Mouse (Mus musculus) neural tube, embryonic 11.5 days (tissue): Measurements from ENCODE around the gene Dcaf5. TPM values are rescaled to one million over a fixed set of nuclear protein-coding genes. Genes with fewer than 3 reads are reported as not detected.

ENCODE experiments used
- ATAC-seq: fragments of 200-750 bp; cut with Nextera tagmentation; 2 replicates; pipeline ENCODE4 v1.8.0; 2017; ENCODE audit warnings: moderate number of reproducible peaks, mild to moderate bottlenecking, moderate TSS enrichment, moderate library complexity; ENCODE audit not compliant: insufficient read depth, low FRiP score, low TSS enrichment
- DNase-seq: peaks from one replicate; pipeline ENCODE4 v3.0.0-alpha.2; 2015; ENCODE audit warnings: low spot score
- H3K27ac ChIP-seq: fragments of 300-500 bp; sonication (generic); 2 replicates; pipeline ENCODE4 v1.5.1; 2014; ENCODE audit warnings: low read depth, mild to moderate bottlenecking, low read length
- H3K27me3 ChIP-seq: fragments of 300-500 bp; sonication (generic); 2 replicates; pipeline ENCODE4 v1.6.1; 2014; ENCODE audit warnings: mild to moderate bottlenecking, low read length, mixed read lengths; ENCODE audit not compliant: control insufficient read depth, insufficient read depth
- H3K36me3 ChIP-seq: fragments of 300-500 bp; sonication (generic); 2 replicates; pipeline ENCODE4 v1.6.1; 2014; ENCODE audit warnings: mild to moderate bottlenecking, low read length, moderate library complexity, mixed read lengths; ENCODE audit not compliant: control insufficient read depth, insufficient read depth
- H3K4me1 ChIP-seq: fragments of 300-500 bp; sonication (generic); 2 replicates; pipeline ENCODE4 v1.6.1; 2014; ENCODE audit warnings: low read length, mixed read lengths; ENCODE audit not compliant: control insufficient read depth, insufficient read depth
- H3K4me2 ChIP-seq: fragments of 300-500 bp; sonication (generic); 2 replicates; pipeline ENCODE4 v1.6.1; 2014; ENCODE audit warnings: low read depth, mild to moderate bottlenecking, moderate library complexity
- H3K4me3 ChIP-seq: fragments of 300-500 bp; sonication (generic); 2 replicates; pipeline ENCODE4 v1.5.1; 2014; ENCODE audit warnings: low read depth, low read length
- H3K9ac ChIP-seq: fragments of 300-500 bp; sonication (generic); 2 replicates; pipeline ENCODE4 v1.6.1; 2014; ENCODE audit warnings: mild to moderate bottlenecking, low read length
- H3K9me3 ChIP-seq: fragments of 300-500 bp; sonication (generic); 2 replicates; pipeline ENCODE4 v1.6.1; 2016; ENCODE audit warnings: low read length; ENCODE audit not compliant: control insufficient read depth
- WGBS: fragments of 180-500 bp; shearing (Covaris S2); extraction: QIAGEN DNeasy Blood & Tissue Kit; methylation state at CpG from one replicate; pipeline ENCODE4 v1.1.7; 2014; 5-methylcytosine and 5-hydroxymethylcytosine counted together
- polyA plus RNA-seq: library from polyadenylated mRNA; unstranded; fragments of >200 nt; fragmentation: Nextera tagmentation; extraction: Ambion mirVana; gene quantifications from 2 replicates; pipeline ENCODE4 v1.2.1, GENCODE M21; 2014

Gene Dcaf5
- polyA plus RNA-seq, 1 experiment from 2014 or later = 14.2 TPM

DNA sequence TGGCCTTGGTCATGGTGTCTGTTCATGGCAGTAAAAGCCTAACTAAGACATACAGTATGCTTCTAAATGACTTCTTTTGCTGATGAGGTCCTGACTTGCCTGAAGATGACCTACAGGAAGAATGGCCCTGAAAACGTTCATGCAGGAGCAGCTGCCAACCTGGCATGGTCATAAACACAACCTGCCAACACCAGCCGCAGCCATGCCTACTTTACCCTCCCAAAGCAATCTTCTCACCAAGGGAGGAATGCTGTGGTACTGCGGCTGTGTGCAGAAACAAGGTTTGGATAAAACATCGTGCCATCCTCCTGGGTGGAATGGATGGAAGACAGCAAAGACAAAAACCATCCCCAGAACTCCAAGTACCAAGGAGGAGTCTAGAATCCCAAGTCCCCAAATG lies 57.0 kb downstream of the Dcaf5 start:
- Histone ChIP-seq H3K9ac (no peak overlapping the region), H3K4me2 (no peak overlapping the region), H3K4me3 (no peak overlapping the region), H3K27me3 (no peaks in the 10 kb centered on the region), H3K4me1 (no peaks in the 10 kb centered on the region), H3K9me3 (no peaks in the 10 kb centered on the region), H3K36me3 (peaks cover 5% of the 10 kb centered on the region; the same call in 1 of the 2 replicates), H3K27ac (no peak overlapping the region)
- 77% methylated on average over 4 of the region's 4 CpGs for WGBS
- DNase-seq (no peak), ATAC-seq (no peak)

DNA sequence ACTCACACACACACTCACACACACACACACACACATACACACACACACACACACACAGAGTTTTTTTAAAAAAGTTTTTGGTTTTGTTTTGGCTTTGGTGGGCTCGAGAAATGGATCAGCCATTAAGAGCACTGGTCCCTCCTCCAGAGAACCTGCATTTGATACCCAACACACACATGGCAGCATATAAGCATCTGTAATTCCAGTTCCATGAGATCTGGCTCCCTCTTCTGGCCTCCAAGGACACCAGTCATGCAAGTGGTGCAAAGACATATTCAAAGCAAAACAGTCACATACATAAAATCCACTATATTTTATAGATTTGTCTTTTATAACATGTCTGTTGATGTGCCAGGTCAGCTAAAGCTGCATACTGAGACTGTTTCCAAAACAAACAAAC lies 58.8 kb downstream of the Dcaf5 start:
- no peaks in the 10 kb centered on the region for H3K9me3 ChIP-seq
- DNase-seq (peak; percentile 40), ATAC-seq (no peak)
- no peaks in the 10 kb centered on the region for H3K27me3 ChIP-seq
- no peak overlapping the region for H3K4me3 ChIP-seq
- no peak overlapping the region for H3K4me2 ChIP-seq
- no peak overlapping the region for H3K27ac ChIP-seq
- H3K36me3 ChIP-seq = peaks cover 5% of the 10 kb centered on the region; the same call in 1 of the 2 replicates
- no peak overlapping the region for H3K9ac ChIP-seq
- WGBS = 76% methylated on average over 1 of the region's 1 CpGs
- H3K4me1 ChIP-seq = no peaks in the 10 kb centered on the region

DNA sequence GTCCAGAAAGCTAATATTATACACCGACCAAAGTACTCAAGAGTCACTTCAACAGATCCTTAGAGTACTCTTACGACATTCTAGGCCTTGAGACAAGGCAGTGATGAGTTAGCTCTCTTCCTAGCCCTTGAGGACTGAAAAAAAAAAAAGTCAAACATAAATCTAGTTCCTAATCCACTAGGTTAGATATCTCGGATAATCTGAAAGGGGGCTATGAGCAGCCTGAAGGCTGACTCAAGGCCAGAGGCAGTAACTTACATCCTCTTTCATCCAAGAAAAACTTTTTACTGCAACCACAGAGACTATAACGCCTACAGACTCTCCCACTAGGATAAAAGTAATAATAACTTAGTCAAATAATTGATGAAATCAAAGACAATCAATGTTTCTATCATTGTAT lies 60.7 kb downstream of the Dcaf5 start:
- no peak for ATAC-seq
- Histone ChIP-seq H3K4me1 (no peaks in the 10 kb centered on the region), H3K4me3 (no peak overlapping the region), H3K4me2 (no peak overlapping the region), H3K27me3 (no peaks in the 10 kb centered on the region), H3K36me3 (peaks cover 5% of the 10 kb centered on the region; the same call in 1 of the 2 replicates), H3K9ac (no peak overlapping the region), H3K27ac (no peak overlapping the region), H3K9me3 (no peaks in the 10 kb centered on the region)
- 95% methylated on average over 4 of the region's 4 CpGs for WGBS
- no peak for DNase-seq

- no peak overlapping the region for H3K4me3 ChIP-seq
- H3K27me3 ChIP-seq = no peaks in the 10 kb centered on the region
- H3K4me1 ChIP-seq = no peaks in the 10 kb centered on the region
- WGBS = 84% methylated on average over 2 of the region's 2 CpGs
- peaks cover 5% of the 10 kb centered on the region; the same call in 1 of the 2 replicates for H3K36me3 ChIP-seq
- DNase-seq (no peak), ATAC-seq (no peak)
- H3K27ac ChIP-seq = no peak overlapping the region
- H3K9me3 ChIP-seq = no peaks in the 10 kb centered on the region
- H3K9ac ChIP-seq = no peak overlapping the region
- no peak overlapping the region for H3K4me2 ChIP-seq
These were observed 61.7 kb downstream of the Dcaf5 start for GRCm38 (mm10) chr12:80374736-80375135.

- no peak overlapping the region for H3K9ac ChIP-seq
- H3K4me1 ChIP-seq = no peaks in the 10 kb centered on the region
- H3K9me3 ChIP-seq = no peaks in the 10 kb centered on the region
- WGBS = 91% methylated on average over 8 of the region's 8 CpGs
- no peak overlapping the region for H3K27ac ChIP-seq
- no peak for DNase-seq
- H3K4me2 ChIP-seq = no peak overlapping the region
- ATAC-seq = no peak
- no peak overlapping the region for H3K4me3 ChIP-seq
- H3K36me3 ChIP-seq = peaks cover 5% of the 10 kb centered on the region; the same call in 1 of the 2 replicates
- no peaks in the 10 kb centered on the region for H3K27me3 ChIP-seq
These were observed 63.5 kb downstream of the Dcaf5 start for GRCm38 (mm10) chr12:80372946-80373345.

GRCm38 (mm10) chr12:80367227-80367626 lies 69.2 kb downstream of the Dcaf5 start:
- H3K9ac ChIP-seq = no peak overlapping the region
- no peaks in the 10 kb centered on the region for H3K36me3 ChIP-seq
- H3K27ac ChIP-seq = no peak overlapping the region
- H3K4me3 ChIP-seq = no peak overlapping the region
- no peak overlapping the region for H3K4me2 ChIP-seq
- no peaks in the 10 kb centered on the region for H3K4me1 ChIP-seq
- H3K9me3 ChIP-seq = no peaks in the 10 kb centered on the region
- DNase-seq (no peak), ATAC-seq (no peak)
- no peaks in the 10 kb centered on the region for H3K27me3 ChIP-seq
- WGBS = 89% methylated on average over 4 of the region's 4 CpGs

- Histone ChIP-seq H3K9ac (no peak overlapping the region), H3K9me3 (no peaks in the 10 kb centered on the region), H3K36me3 (no peaks in the 10 kb centered on the region), H3K27me3 (no peaks in the 10 kb centered on the region), H3K27ac (no peak overlapping the region), H3K4me2 (no peak overlapping the region), H3K4me1 (no peaks in the 10 kb centered on the region), H3K4me3 (no peak overlapping the region)
- WGBS = 62% methylated on average over 3 of the region's 3 CpGs
- DNase-seq = no peak
- no peak for ATAC-seq
These were observed 70.4 kb downstream of the Dcaf5 start for GRCm38 (mm10) chr12:80366004-80366480.

GRCm38 (mm10) chr12:80365345-80365744 lies 71.1 kb downstream of the Dcaf5 start:
- DNase-seq = no peak
- 95% methylated on average over 3 of the region's 3 CpGs for WGBS
- Histone ChIP-seq H3K27ac (no peak overlapping the region), H3K4me3 (no peak overlapping the region), H3K4me1 (no peaks in the 10 kb centered on the region), H3K9ac (no peak overlapping the region), H3K36me3 (no peaks in the 10 kb centered on the region), H3K4me2 (no peak overlapping the region), H3K27me3 (no peaks in the 10 kb centered on the region), H3K9me3 (no peaks in the 10 kb centered on the region)
- no peak for ATAC-seq

DNA sequence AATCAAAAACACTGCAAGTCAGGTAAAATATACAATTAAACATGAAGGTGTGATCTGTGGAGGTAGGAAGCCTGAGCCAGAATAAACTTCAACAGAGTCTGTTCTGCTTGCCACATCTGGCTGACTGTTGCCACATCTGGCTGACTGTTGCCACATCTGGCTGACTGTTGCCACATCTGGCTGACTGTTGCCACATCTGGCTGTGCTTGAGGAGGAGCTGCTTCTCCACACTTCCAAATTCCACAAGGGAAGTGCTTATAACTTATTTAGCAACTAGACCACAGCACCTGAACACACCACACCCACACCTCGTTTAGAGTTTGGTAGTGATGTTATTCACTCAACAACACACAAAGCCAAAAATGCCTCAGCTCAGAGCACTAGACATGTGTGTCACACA lies 74.7 kb downstream of the Dcaf5 start:
- Histone ChIP-seq H3K27ac (no peak overlapping the region), H3K36me3 (no peaks in the 10 kb centered on the region), H3K9me3 (no peaks in the 10 kb centered on the region), H3K4me2 (no peak overlapping the region), H3K27me3 (no peaks in the 10 kb centered on the region), H3K9ac (no peak overlapping the region), H3K4me1 (no peaks in the 10 kb centered on the region), H3K4me3 (no peak overlapping the region)
- DNase-seq (no peak), ATAC-seq (no peak)
- 77% methylated on average over 1 of the region's 1 CpGs for WGBS
